Mouse (Mus musculus): ENCODE data around the gene Pcif1. TPM values are rescaled to one million over a fixed set of nuclear protein-coding genes. Genes with fewer than 3 reads are reported as not detected.

Pcif1 gene
- total RNA-seq, 2 experiments from 2014 or later: 21.0 to 25.8 TPM

GRCm38 (mm10) chr2:164894048-164894447, 14.9 kb downstream of the Pcif1 start:
- DNase-seq: no peak

DNA sequence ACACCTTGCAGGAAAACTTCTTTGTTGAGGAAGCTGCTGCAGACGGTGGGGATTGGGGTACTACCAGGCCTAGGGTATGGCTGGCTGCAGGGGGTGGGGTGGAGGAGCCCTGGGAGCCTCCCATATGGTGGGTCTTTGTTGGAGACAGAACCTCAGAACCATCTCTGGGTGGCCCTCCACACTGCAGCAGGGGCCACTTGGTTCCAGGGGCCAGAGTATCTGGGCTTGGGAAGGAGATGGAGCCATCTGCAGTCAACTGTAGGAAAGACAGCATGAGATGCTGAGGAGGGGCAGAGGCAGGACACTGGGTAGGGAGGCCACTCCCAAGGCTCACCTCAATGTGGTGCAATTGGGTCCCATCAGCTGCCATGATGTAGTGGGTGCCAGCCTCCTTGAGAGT, 15.5 kb downstream of the Pcif1 start:
- DNase-seq: no peak

DNA sequence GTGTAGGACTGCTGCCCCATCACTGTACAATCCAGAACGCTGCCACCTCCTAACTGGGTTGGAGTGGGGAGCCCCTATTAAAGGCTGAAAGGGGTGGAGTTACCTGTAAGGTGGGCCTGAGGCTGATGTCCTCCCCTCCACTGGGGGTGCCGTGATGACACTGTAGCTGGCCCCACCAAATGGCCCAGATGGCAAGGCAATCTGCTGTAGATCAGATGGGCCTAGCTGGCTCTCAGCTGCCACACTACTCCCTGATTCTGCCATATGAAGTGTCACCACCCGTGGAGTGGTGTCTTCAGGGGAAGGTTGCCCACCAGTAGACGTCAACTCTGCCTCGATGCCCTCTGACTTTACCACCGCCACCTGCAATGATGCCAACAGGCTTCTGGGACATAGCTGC, 16.8 kb downstream of the Pcif1 start:
- DNase-seq: no peak

DNA sequence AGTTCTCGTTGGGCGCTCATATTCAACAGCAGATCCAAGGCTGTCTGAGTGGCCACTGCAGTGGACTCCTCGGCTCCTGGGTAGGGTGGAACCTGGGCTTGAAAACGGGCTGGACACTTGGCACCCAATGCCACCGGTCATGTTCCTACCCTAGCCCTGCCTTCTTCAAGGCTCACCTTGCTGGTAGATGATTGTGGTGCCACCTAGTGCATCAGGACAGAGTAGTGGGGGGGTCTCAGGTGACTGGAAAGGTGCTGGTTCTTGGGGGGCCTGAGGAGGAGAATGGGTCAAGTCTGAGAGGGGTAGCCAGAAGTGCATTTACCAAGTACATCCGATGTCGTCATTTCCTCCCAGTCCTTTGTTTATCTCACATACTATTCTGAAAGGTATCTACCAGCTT, 18.9 kb downstream of the Pcif1 start:
- DNase-seq: no peak

- no peak for DNase-seq
Observed at GRCm38 (mm10) chr2:164899034-164899433, 19.9 kb downstream of the Pcif1 start.

DNA sequence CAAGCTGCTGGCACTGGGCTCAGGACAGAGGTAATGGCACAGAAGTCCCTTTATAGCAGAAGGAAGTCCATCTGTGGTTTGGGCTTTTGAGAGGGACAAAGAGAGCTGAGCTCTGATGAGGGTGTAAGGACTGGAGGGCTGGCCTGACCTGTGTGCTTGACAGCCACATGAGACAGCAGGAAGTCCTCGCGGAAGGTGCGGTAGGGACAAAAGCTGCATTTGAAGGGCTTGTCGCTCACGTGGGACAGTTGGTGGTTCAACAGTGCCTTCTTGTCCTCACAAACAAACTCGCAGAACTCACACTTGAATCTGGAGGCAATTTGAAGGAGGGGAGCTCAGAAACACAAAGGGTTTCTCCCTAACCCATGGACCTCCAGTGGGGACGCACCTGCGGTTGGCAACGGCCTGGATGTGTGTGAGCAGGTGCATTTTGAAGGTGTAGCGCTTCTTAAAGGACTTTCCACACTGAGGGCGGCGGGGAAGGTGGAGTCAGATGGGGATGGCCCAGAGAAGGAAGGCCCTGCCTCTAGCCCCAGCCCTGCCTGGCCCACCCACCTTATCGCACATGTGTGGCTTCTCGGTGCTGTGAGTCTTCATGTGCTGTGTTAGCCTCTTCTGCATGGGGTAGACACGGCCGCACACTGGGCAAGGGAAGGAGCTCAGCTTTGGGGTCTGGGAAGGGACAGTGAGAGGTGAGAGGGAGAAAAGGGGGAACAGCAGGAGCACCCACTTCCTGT, 20.8 kb downstream of the Pcif1 start:
- DNase-seq: no peak

DNA sequence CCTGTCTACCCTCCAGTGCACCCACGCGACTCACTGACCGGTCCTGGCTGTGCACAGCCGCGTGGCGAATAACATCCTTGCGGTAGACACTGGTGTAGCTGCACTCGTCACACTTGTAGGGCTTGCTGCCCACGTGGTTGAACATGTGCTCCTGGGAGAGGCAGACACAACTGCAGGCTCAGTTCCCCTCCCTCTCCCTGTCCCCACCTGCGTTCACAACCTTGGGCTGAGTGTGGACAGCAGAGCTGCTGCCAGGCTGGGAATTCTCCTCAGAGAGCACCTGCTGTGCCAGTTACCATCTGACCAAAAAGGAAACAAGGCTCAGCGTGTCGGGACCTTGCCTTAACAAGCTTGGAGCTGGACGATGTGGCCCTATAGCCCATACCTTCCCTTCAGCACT, 22.3 kb downstream of the Pcif1 start:
- DNase-seq: no peak

DNA sequence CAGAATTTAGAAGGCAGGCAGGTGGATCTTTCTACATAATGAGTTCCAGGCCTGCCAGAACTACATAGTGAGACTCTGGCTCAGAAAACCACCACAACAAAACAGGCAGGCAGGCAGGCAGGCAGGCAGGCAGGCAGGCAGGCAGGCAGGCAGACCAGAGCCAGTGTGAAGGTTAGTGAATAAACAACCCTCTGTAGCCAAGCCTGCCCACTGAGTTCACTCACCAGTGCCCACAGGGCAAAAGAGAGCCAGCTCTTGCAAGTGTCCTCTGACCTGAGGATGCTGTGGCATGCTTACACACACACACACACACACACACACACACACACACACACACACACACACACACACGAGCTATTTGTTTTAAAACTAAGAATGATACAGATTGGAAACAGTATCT, 24.4 kb downstream of the Pcif1 start:
- no peak for DNase-seq

DNA sequence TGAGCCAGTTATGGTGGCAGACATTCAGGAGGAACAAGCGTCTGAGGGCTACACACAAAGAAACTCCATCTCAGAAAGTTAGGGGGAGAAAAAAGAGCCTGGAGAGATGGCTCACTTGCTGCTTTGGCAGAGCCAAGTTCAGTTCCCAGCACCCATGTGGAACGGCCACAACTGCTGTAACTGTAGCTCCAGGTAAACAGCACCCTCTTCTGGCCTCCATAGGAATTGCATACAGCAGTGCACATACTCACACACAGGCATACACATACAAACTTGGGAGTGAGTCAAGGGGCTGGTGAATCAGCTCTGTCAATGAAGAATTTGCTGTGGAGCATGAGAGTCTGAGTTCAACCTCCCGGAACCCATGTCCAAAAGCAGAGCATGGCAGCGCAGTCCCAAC, 27.0 kb downstream of the Pcif1 start:
- no peak for DNase-seq

DNA sequence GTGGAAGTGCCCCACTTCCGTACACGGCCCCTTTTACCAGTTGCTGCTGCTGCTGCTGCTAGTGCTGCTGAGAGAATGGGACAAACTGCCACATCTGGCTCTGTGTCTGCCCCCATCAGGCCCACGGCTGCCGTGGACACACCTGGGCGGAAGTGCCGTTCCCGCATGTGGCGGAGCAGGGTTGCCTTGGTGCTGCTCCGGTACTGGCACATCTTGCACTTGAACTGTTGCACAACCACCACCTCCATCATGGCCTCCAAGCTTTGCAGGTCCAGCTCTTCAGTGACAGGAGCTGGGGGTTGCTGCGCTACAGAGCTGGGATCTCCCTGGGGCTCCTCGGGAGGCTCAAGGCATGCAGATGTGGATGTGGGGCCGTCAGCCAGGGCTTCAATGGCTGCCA, 28.4 kb downstream of the Pcif1 start:
- DNase-seq: no peak

- no peak for DNase-seq
Observed at GRCm38 (mm10) chr2:164908011-164908410, 28.9 kb downstream of the Pcif1 start.

DNA sequence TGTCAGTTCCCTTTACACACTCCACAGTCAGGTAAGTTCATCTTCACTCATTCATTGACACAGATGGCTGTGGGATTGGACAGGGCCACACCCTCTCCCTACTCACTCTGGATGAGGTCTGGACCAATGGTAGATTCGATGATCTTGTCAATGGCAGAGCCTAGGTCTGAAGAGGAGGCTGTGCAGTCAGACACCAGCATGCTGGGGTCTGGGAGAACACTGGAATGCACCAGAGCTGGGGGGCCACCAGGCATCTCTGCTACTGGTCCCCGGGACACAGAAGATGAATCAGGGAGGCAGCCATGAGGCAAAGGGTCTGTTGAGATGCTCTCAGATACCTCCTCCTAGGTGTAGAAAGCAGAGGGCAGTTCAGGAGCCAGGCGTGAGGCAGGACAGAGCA, 30.0 kb downstream of the Pcif1 start:
- DNase-seq: no peak

GRCm38 (mm10) chr2:164909542-164909941, 30.4 kb downstream of the Pcif1 start:
- DNase-seq: no peak

DNA sequence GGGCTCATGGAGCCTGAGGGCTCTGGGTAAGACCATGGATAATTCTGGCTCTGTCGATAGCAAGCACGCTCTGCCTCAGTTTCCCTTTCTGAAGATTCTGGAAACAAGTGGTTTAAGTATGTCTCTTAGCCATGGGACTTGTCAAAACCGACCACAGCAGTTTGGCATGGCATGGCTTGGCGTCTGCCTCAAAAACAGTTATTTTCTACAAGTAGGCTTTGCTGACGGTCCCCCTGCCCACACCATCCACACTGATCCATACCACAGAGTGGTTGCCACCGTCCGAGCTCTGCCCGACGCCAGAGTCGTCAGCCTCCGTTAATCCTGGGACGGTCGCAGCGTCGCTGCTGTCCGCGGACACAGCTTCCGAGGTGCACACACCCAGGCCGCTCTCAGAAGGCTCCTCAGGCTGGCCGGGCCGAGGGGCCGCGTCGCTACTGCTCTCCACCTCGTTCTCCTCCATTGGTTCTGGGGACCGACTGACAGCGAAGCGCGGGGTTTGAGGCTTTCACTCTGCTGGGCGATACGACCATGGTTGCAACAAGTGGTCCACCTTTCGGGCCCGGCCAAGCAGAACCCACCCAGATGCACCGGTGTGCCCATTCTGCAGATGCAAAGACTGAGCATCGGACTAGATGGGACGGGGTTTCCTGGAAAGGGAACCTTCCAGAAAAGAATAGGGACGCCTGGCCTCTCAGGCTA, 31.4 kb downstream of the Pcif1 start:
- peak; percentile 33 for DNase-seq

GRCm38 (mm10) chr2:164911086-164912048, 32.3 kb downstream of the Pcif1 start, which contains the start of gene Zfp335:
Gene Zfp335 (minus strand): TSS chr2:164911757.
- DNase-seq: peak; percentile 94

- DNase-seq: peak; percentile 57
Observed at GRCm38 (mm10) chr2:164912151-164912550, 33.0 kb downstream of the Pcif1 start.

DNA sequence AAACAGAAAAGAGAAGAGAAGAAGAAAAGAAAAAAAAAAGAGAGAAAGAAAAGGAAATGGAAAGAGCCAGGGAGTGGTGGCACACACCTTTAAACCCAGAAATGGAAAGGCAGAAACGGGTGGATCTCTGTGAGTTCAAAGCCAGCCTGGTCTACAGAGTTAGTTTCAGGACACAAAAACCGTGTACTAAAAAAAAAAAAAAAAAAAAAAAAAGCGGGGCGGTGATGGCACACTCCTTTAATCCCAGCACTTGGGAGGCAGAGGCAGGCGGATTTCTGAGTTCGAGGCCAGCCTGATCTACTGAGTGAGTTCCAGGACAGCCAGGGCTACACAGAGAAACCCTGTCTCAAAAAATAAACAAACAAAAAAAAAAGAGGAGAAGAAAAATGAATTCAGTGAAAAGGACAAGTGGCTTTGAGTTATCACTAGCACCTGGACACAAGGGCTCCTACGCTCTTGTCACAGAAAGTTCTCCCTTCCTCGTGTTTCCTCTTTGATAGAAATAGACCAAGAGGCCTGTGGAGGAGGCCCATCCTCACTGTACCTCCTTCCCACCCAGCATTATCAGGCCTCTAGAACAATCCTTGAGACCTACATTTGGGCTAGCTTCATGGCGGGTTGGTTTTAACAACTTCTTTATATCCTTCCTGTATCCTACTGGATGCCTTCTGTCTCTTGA, 33.8 kb downstream of the Pcif1 start:
- no peak for DNase-seq

- peak; percentile 50 for DNase-seq
Observed at GRCm38 (mm10) chr2:164913428-164913786, 34.3 kb downstream of the Pcif1 start.

- DNase-seq: no peak
Observed at GRCm38 (mm10) chr2:164916820-164917219, 37.7 kb downstream of the Pcif1 start.

DNA sequence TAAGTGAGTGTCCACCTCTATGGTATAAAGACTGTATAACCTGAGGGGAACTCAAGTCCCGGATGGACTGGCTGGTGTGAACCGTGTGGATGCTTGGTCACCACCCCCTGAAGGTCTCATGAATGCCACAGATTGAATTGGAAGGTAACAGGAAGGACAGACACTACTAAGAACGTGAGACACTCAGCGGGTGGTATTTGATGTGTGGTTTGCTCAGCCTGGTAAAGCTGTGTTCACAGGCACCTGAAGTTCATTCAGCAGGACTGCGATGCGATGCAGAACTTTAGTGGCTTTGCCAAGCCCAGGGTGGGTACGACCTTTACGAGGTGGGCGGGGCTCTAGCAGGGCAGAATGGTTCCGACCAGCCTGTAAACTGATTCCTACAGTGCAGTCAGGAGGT, 38.3 kb downstream of the Pcif1 start:
- no peak for DNase-seq

GRCm38 (mm10) chr2:164918325-164918724, 39.2 kb downstream of the Pcif1 start:
- DNase-seq: no peak

DNA sequence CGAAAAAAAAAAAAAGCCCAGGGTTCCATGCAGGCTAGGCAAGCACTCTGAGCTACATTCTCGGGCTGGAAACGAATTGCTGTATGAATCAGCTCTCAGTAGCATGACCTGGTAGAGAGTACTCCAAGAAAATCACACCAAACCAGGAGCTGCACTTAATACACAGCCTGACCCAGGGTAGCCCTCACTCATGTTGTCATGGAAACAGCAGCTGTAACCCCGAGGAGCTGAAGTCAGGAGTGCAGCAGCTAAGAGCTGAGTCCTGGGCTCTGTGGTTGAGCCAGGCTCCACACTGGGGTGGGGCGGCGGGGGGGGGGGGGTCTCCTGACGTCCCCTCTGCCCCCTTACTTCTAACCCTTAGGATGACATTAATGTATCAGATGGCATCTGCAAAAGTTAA, 42.9 kb downstream of the Pcif1 start:
- no peak for DNase-seq
